Mouse (Mus musculus) limb, embryonic 11.5 days (tissue): ENCODE results near the gene Cd3d. TPM values are rescaled to one million over a fixed set of nuclear protein-coding genes. Genes with fewer than 3 reads are reported as not detected.

Experiments used
- ATAC-seq: fragments of 200-750 bp; cut with Nextera tagmentation; 2 replicates; pipeline ENCODE4 v1.8.0; 2017; ENCODE audit warnings: low read depth; ENCODE audit not compliant: insufficient number of reproducible peaks, low FRiP score, low TSS enrichment
- DNase-seq: peaks from one replicate; pipeline ENCODE4 v3.0.0-alpha.2; 2015; ENCODE audit warnings: low spot score
- H3K27ac ChIP-seq: fragments of 300-500 bp; sonication (generic); replicated peaks from 2 replicates; pipeline ENCODE4 v1.5.1; 2014; ENCODE audit warnings: low read depth, mild to moderate bottlenecking, low read length
- H3K27me3 ChIP-seq: fragments of 300-500 bp; sonication (generic); 2 replicates; pipeline ENCODE4 v1.6.1; 2014; ENCODE audit warnings: mild to moderate bottlenecking, low read length, mixed read lengths; ENCODE audit not compliant: control insufficient read depth, insufficient read depth
- H3K36me3 ChIP-seq: fragments of 300-500 bp; sonication (generic); 2 replicates; pipeline ENCODE4 v1.6.1; 2014; ENCODE audit warnings: mild to moderate bottlenecking, low read length, moderate library complexity, mixed read lengths; ENCODE audit not compliant: control insufficient read depth, insufficient read depth
- H3K4me1 ChIP-seq: fragments of 300-500 bp; sonication (generic); 2 replicates; pipeline ENCODE4 v1.6.1; 2014; ENCODE audit warnings: low read length, mixed read lengths; ENCODE audit not compliant: control insufficient read depth, insufficient read depth
- H3K4me2 ChIP-seq: fragments of 300-500 bp; sonication (generic); 2 replicates; pipeline ENCODE4 v1.6.1; 2014; ENCODE audit warnings: low read depth, mild to moderate bottlenecking, moderate library complexity; ENCODE audit not compliant: severe bottlenecking
- H3K4me3 ChIP-seq: fragments of 300-500 bp; sonication (generic); 2 replicates; pipeline ENCODE4 v1.5.1; 2014; ENCODE audit warnings: low read depth, low read length
- H3K9ac ChIP-seq: fragments of 300-500 bp; sonication (generic); 2 replicates; pipeline ENCODE4 v1.6.1; 2014; ENCODE audit warnings: mild to moderate bottlenecking, low read length
- H3K9me3 ChIP-seq: fragments of 300-500 bp; sonication (generic); 2 replicates; pipeline ENCODE4 v1.6.1; 2016; ENCODE audit warnings: low read length; ENCODE audit not compliant: control insufficient read depth
- WGBS: fragments of 180-500 bp; shearing (Covaris S2); extraction: QIAGEN DNeasy Blood & Tissue Kit; methylation state at CpG from one replicate; pipeline ENCODE4 v1.1.7; 2014; 5-methylcytosine and 5-hydroxymethylcytosine counted together
- polyA plus RNA-seq: library from polyadenylated mRNA; unstranded; fragments of >200 nt; fragmentation: Nextera tagmentation; extraction: Ambion mirVana; gene quantifications from 2 replicates; pipeline ENCODE4 v1.2.1, GENCODE M21; 2014

Cd3d gene
- polyA plus RNA-seq, 1 experiment from 2014 or later: not detected

DNA sequence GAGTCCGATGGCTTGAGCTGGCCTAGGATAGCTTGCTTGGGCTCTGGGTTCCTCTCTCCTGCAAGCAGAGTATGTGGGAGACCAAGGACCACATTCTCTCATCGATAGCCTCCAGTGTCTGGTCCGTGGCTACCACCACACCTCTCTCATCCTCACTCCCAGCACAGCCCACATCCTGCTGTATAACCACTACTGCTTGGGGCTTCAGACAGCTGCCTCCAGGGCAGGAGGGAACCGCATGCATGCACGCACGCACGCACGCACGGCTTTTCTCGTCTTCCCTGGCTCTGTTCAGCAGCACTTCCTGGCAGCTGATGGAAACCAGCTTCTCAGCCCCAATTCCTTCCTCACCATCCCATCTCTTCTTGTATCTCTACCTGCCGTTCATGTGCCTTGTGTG, 16.6 kb downstream of the Cd3d start:
- no peak overlapping the region for H3K4me3 ChIP-seq
- H3K36me3 ChIP-seq: no peaks in the 10 kb centered on the region
- H3K4me1 ChIP-seq: no peaks in the 10 kb centered on the region
- no peaks in the 10 kb centered on the region for H3K27me3 ChIP-seq
- H3K27ac ChIP-seq: no peak overlapping the region
- H3K9me3 ChIP-seq: no peaks in the 10 kb centered on the region
- no peak overlapping the region for H3K4me2 ChIP-seq
- no peak overlapping the region for H3K9ac ChIP-seq
- no peak for DNase-seq
- no peak for ATAC-seq
- 69% methylated on average over 11 of the region's 11 CpGs for WGBS

- H3K27me3 ChIP-seq: no peaks in the 10 kb centered on the region
- 60% methylated on average over 6 of the region's 6 CpGs for WGBS
- no peaks in the 10 kb centered on the region for H3K9me3 ChIP-seq
- H3K4me3 ChIP-seq: no peak overlapping the region
- ATAC-seq (no peak), DNase-seq (no peak)
- no peaks in the 10 kb centered on the region for H3K36me3 ChIP-seq
- no peak overlapping the region for H3K9ac ChIP-seq
- H3K4me2 ChIP-seq: no peak overlapping the region
- no peaks in the 10 kb centered on the region for H3K4me1 ChIP-seq
- no peak overlapping the region for H3K27ac ChIP-seq
Observed at GRCm38 (mm10) chr9:44999171-44999570, 17.6 kb downstream of the Cd3d start.

- Histone ChIP-seq H3K9me3 (no peaks in the 10 kb centered on the region), H3K36me3 (no peaks in the 10 kb centered on the region), H3K4me3 (no peak overlapping the region), H3K27ac (no peak overlapping the region), H3K4me1 (no peaks in the 10 kb centered on the region), H3K27me3 (no peaks in the 10 kb centered on the region), H3K4me2 (no peak overlapping the region), H3K9ac (no peak overlapping the region)
- ATAC-seq (no peak), DNase-seq (no peak)
- WGBS: 88% methylated on average over 5 of the region's 5 CpGs
Observed at GRCm38 (mm10) chr9:44999776-45000175, 18.2 kb downstream of the Cd3d start.

DNA sequence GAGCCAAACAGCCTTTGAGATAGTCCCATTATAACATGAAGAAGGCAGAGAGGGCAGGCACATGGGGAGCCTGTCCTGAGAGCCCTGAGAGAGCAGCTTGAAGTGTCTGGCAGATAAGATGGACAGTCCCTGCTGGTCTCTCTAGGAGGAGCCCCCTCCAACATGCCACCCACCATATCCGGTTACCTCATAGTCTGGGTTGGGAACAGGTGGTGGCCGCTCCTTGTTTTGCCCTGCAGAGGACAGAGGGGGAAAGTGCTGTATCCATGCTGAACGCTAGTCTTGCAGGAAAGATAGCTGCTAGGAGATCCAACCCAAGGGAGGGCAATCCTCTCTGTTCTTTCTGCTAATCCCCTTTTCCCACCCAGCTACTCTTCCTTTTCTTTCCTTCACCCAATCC, 18.7 kb downstream of the Cd3d start:
- no peak overlapping the region for H3K27ac ChIP-seq
- H3K9me3 ChIP-seq: no peaks in the 10 kb centered on the region
- H3K27me3 ChIP-seq: no peaks in the 10 kb centered on the region
- no peak overlapping the region for H3K4me2 ChIP-seq
- no peak overlapping the region for H3K9ac ChIP-seq
- no peak for ATAC-seq
- no peaks in the 10 kb centered on the region for H3K4me1 ChIP-seq
- no peak for DNase-seq
- WGBS: 75% methylated on average over 3 of the region's 3 CpGs
- H3K4me3 ChIP-seq: no peak overlapping the region
- no peaks in the 10 kb centered on the region for H3K36me3 ChIP-seq

- no peak for DNase-seq
- 80% methylated on average over 12 of the region's 12 CpGs for WGBS
- Histone ChIP-seq H3K4me3 (no peak overlapping the region), H3K36me3 (no peaks in the 10 kb centered on the region), H3K9ac (no peak overlapping the region), H3K4me2 (no peak overlapping the region), H3K27ac (no peak overlapping the region), H3K9me3 (0 out of 2 replicates have a peak, but pooled peaks cover 2% of the 10 kb centered on the region), H3K27me3 (no peaks in the 10 kb centered on the region), H3K4me1 (no peaks in the 10 kb centered on the region)
- no peak for ATAC-seq
Observed at GRCm38 (mm10) chr9:45007404-45007803, 25.8 kb downstream of the Cd3d start.

- 0 out of 2 replicates have a peak, but pooled peaks cover 2% of the 10 kb centered on the region for H3K9me3 ChIP-seq
Observed at GRCm38 (mm10) chr9:45008342-45008741, 26.8 kb downstream of the Cd3d start.

GRCm38 (mm10) chr9:45009180-45010078, 27.8 kb downstream of the Cd3d start, which contains the start of gene Cd3e:
Gene Cd3e, minus strand, starts transcription at chr9:45009627.
- 87% methylated on average over 19 of the region's 19 CpGs for WGBS
- Histone ChIP-seq H3K4me2 (no peak within 1 kb of the TSS), H3K4me3 (no peak within 1 kb of the TSS), H3K9ac (no peak within 1 kb of the TSS), H3K4me1 (no peaks in the 10 kb centered on the region), H3K36me3 (no peaks in the 10 kb centered on the region), H3K27ac (no peak within 1 kb of the TSS), H3K9me3 (0 out of 2 replicates have a peak, but pooled peaks cover 2% of the 10 kb centered on the region), H3K27me3 (no peaks in the 10 kb centered on the region)
- DNase-seq (no peak), ATAC-seq (no peak)

More at GRCm38 (mm10) chr9:45008342-45008741, 26.8 kb downstream of the Cd3d start:
- H3K4me1 ChIP-seq: no peaks in the 10 kb centered on the region
- H3K4me2 ChIP-seq: no peak overlapping the region
- ATAC-seq (no peak), DNase-seq (no peak)
- H3K9ac ChIP-seq: no peak overlapping the region
- H3K36me3 ChIP-seq: no peaks in the 10 kb centered on the region
- no peak overlapping the region for H3K27ac ChIP-seq
- H3K27me3 ChIP-seq: no peaks in the 10 kb centered on the region
- H3K4me3 ChIP-seq: no peak overlapping the region
- 80% methylated on average over 4 of the region's 4 CpGs for WGBS

DNA sequence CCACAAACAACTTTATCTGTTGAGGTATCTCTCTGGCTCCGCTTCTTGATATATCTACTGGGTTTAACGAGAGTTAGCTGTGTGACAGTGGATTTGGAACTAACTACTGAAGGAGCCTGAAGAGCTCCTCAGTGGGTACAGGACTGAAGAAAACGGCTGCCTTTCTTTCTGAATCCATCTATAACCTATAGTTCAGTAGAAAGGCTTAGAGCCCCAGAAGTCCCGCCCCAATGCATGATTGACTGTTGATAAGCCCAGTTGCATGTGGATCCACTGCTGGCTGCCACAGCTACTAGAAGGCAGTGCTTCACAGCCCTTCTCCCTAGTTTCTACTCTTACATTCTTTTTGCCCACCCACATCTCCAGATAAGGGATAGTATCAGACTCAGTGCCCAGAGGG, 28.9 kb downstream of the Cd3d start:
- Histone ChIP-seq H3K27ac (no peak overlapping the region), H3K4me2 (no peak overlapping the region), H3K9ac (no peak overlapping the region), H3K9me3 (0 out of 2 replicates have a peak, but pooled peaks cover 2% of the 10 kb centered on the region), H3K36me3 (no peaks in the 10 kb centered on the region), H3K27me3 (no peaks in the 10 kb centered on the region), H3K4me1 (no peaks in the 10 kb centered on the region), H3K4me3 (no peak overlapping the region)
- ATAC-seq (no peak), DNase-seq (no peak)
- WGBS: 72% methylated on average over 4 of the region's 4 CpGs
